Mouse (Mus musculus) forebrain, embryonic 14.5 days (tissue): ENCODE results near the gene Tmem220. TPM values are rescaled to one million over a fixed set of nuclear protein-coding genes. Genes with fewer than 3 reads are reported as not detected.

Experiments
- ATAC-seq: fragments of 200-750 bp; cut with Nextera tagmentation; 2 replicates; pipeline ENCODE4 v1.8.0; 2017; ENCODE audit warnings: mild to moderate bottlenecking, moderate library complexity
- DNase-seq: peaks from one replicate; pipeline ENCODE4 v3.0.0-alpha.2; 2015; ENCODE audit warnings: low spot score
- H3K27ac ChIP-seq: fragments of 300-500 bp; sonication (generic); 2 replicates; pipeline ENCODE4 v1.5.1; 2014; ENCODE audit warnings: low read depth, mild to moderate bottlenecking, control low read depth, low read length, moderate library complexity
- H3K27me3 ChIP-seq: fragments of 300-500 bp; sonication (generic); replicated peaks from 2 replicates; pipeline ENCODE4 v1.6.1; 2014; ENCODE audit warnings: low read length, control low read depth, mixed read lengths; ENCODE audit not compliant: control insufficient read depth, insufficient read depth
- H3K36me3 ChIP-seq: fragments of 300-500 bp; sonication (generic); 2 replicates; pipeline ENCODE4 v1.6.1; 2014; ENCODE audit warnings: low read length, control low read depth; ENCODE audit not compliant: control insufficient read depth, insufficient read depth
- H3K4me1 ChIP-seq: fragments of 300-500 bp; sonication (generic); 2 replicates; pipeline ENCODE4 v1.6.1; 2014; ENCODE audit warnings: antibody characterized with exemption, low read length, control low read depth; ENCODE audit not compliant: control insufficient read depth, insufficient read depth
- H3K4me2 ChIP-seq: fragments of 300-500 bp; sonication (generic); 2 replicates; pipeline ENCODE4 v1.6.1; 2014; ENCODE audit warnings: mild to moderate bottlenecking, control low read depth, low read length
- H3K4me3 ChIP-seq: fragments of 300-500 bp; sonication (generic); 2 replicates; pipeline ENCODE4 v1.5.1; 2014; ENCODE audit warnings: low read depth, low read length, control low read depth
- H3K9ac ChIP-seq: fragments of 300-500 bp; sonication (generic); 2 replicates; pipeline ENCODE4 v1.6.1; 2014; ENCODE audit warnings: mild to moderate bottlenecking, low read length, control low read depth, moderate library complexity
- H3K9me3 ChIP-seq: fragments of 300-500 bp; sonication (generic); replicated peaks from 2 replicates; pipeline ENCODE4 v1.6.1; 2016; ENCODE audit warnings: low read length, control low read depth, mixed read lengths; ENCODE audit not compliant: control insufficient read depth
- WGBS: fragments of 180-500 bp; shearing (Covaris S2); extraction: QIAGEN DNeasy Blood & Tissue Kit; methylation state at CpG from one replicate; pipeline ENCODE4 v1.1.7; 2014; 5-methylcytosine and 5-hydroxymethylcytosine counted together
- polyA plus RNA-seq: library from polyadenylated mRNA; unstranded; fragments of >200 nt; fragmentation: Nextera tagmentation; extraction: Ambion mirVana; gene quantifications from 2 replicates; pipeline ENCODE4 v1.2.1, GENCODE M21; 2014

Gene Tmem220
- polyA plus RNA-seq, result 0.36 and 0.62 TPM in 2 replicates

- peak; percentile 97 for ATAC-seq
- H3K36me3 ChIP-seq, result no peaks in the 10 kb centered on the region
- peak within 1 kb of the TSS; percentile 56 for H3K4me2 ChIP-seq
- peak within 1 kb of the TSS; percentile 47; the same call in 1 of the 2 replicates for H3K9ac ChIP-seq
- H3K9me3 ChIP-seq, result no peaks in the 10 kb centered on the region
- no peak within 1 kb of the TSS for H3K27ac ChIP-seq
- WGBS, result under 1% methylated on average over 35 of the region's 35 CpGs
- H3K4me3 ChIP-seq, result peak within 1 kb of the TSS; percentile 34
- no peaks in the 10 kb centered on the region for H3K27me3 ChIP-seq
- DNase-seq, result peak; percentile 96
- no peaks in the 10 kb centered on the region for H3K4me1 ChIP-seq
These were observed at the start of gene Tmem220 for GRCm38 (mm10) chr11:67024867-67025477. Tmem220 (plus strand) TSS chr11:67025154.

GRCm38 (mm10) chr11:66975606-66976330 is 49.2 kb upstream of the Tmem220 start:
- no peak for ATAC-seq
- Histone ChIP-seq H3K36me3 (no peaks in the 10 kb centered on the region), H3K9me3 (peaks cover 4% of the 10 kb centered on the region; the same call in 1 of the 2 replicates), H3K27me3 (no peaks in the 10 kb centered on the region), H3K27ac (no peak overlapping the region), H3K9ac (no peak overlapping the region), H3K4me2 (no peak overlapping the region), H3K4me1 (no peaks in the 10 kb centered on the region), H3K4me3 (no peak overlapping the region)
- WGBS, result 87% methylated on average over 7 of the region's 7 CpGs
- no peak for DNase-seq

GRCm38 (mm10) chr11:66981336-66982115 is 43.4 kb upstream of the Tmem220 start:
- 76% methylated on average over 15 of the region's 15 CpGs for WGBS
- Histone ChIP-seq H3K4me1 (peaks cover 11% of the 10 kb centered on the region; the same call in 1 of the 2 replicates), H3K4me3 (no peak overlapping the region), H3K9me3 (no peaks in the 10 kb centered on the region), H3K36me3 (no peaks in the 10 kb centered on the region), H3K4me2 (no peak overlapping the region), H3K9ac (no peak overlapping the region), H3K27me3 (no peaks in the 10 kb centered on the region), H3K27ac (no peak overlapping the region)
- ATAC-seq (no peak), DNase-seq (no peak)

GRCm38 (mm10) chr11:66982794-66983193 is 42.2 kb upstream of the Tmem220 start:
- ATAC-seq (no peak), DNase-seq (no peak)
- H3K4me3 ChIP-seq, result no peak overlapping the region
- no peaks in the 10 kb centered on the region for H3K36me3 ChIP-seq
- WGBS, result 42% methylated on average over 6 of the region's 6 CpGs
- H3K4me1 ChIP-seq, result peaks cover 11% of the 10 kb centered on the region; the same call in 1 of the 2 replicates
- no peak overlapping the region for H3K9ac ChIP-seq
- no peaks in the 10 kb centered on the region for H3K9me3 ChIP-seq
- no peak overlapping the region for H3K27ac ChIP-seq
- H3K27me3 ChIP-seq, result no peaks in the 10 kb centered on the region
- no peak overlapping the region for H3K4me2 ChIP-seq

GRCm38 (mm10) chr11:66983422-66984164 is 41.4 kb upstream of the Tmem220 start:
- ATAC-seq (peak; percentile 12; the same call in 1 of the 2 replicates), DNase-seq (no peak)
- Histone ChIP-seq H3K4me2 (peak overlapping the region; percentile 59; the same call in 1 of the 2 replicates), H3K9me3 (no peaks in the 10 kb centered on the region), H3K27me3 (no peaks in the 10 kb centered on the region), H3K9ac (no peak overlapping the region), H3K4me1 (peaks cover 11% of the 10 kb centered on the region; the same call in 1 of the 2 replicates), H3K4me3 (no peak overlapping the region), H3K27ac (peak overlapping the region; percentile 79), H3K36me3 (no peaks in the 10 kb centered on the region)
- 62% methylated on average over 11 of the region's 11 CpGs for WGBS

- peak; percentile 92 for DNase-seq
- ATAC-seq, result peak; percentile 83
These were observed 40.5 kb upstream of the Tmem220 start for GRCm38 (mm10) chr11:66984165-66985135.

GRCm38 (mm10) chr11:66985136-66985702 is 39.7 kb upstream of the Tmem220 start:
- ATAC-seq (0 out of 2 replicates have a peak, but pooled peaks have one; percentile 4), DNase-seq (no peak)
- H3K27ac ChIP-seq, result peak overlapping the region; percentile 79; the same call in 1 of the 2 replicates
- peak overlapping the region; percentile 31 for H3K4me3 ChIP-seq
- no peaks in the 10 kb centered on the region for H3K27me3 ChIP-seq
- peak overlapping the region; percentile 59 for H3K4me2 ChIP-seq
- 31% methylated on average over 11 of the region's 11 CpGs for WGBS
- H3K9ac ChIP-seq, result peak overlapping the region; percentile 62
- peaks cover 11% of the 10 kb centered on the region; the same call in 1 of the 2 replicates for H3K4me1 ChIP-seq
- no peaks in the 10 kb centered on the region for H3K9me3 ChIP-seq
- H3K36me3 ChIP-seq, result no peaks in the 10 kb centered on the region

More at GRCm38 (mm10) chr11:66984165-66985135, 40.5 kb upstream of the Tmem220 start:
- H3K4me2 ChIP-seq, result peak overlapping the region; percentile 59
- H3K27ac ChIP-seq, result peak overlapping the region; percentile 79
- no peaks in the 10 kb centered on the region for H3K9me3 ChIP-seq
- H3K9ac ChIP-seq, result peak overlapping the region; percentile 62
- H3K27me3 ChIP-seq, result no peaks in the 10 kb centered on the region
- 4% methylated on average over 28 of the region's 28 CpGs for whole genome bisulfite sequencing
- H3K4me1 ChIP-seq, result peaks cover 11% of the 10 kb centered on the region; the same call in 1 of the 2 replicates
- peak overlapping the region; percentile 31 for H3K4me3 ChIP-seq
- no peaks in the 10 kb centered on the region for H3K36me3 ChIP-seq
